Mouse (Mus musculus) stomach, postnatal 0 days (tissue): ENCODE data around the gene Pfn3. TPM values are rescaled to one million over a fixed set of nuclear protein-coding genes. Genes with fewer than 3 reads are reported as not detected.

Source experiments
- ATAC-seq: fragments of 200-750 bp; cut with Nextera tagmentation; 2 replicates; pipeline ENCODE4 v1.8.0; 2017; ENCODE audit not compliant: low FRiP score, low TSS enrichment
- DNase-seq: peaks from one replicate; pipeline ENCODE4 v3.0.0-alpha.2; 2016; ENCODE audit warnings: low spot score
- H3K27ac ChIP-seq: fragments of 300-500 bp; sonication (generic); replicated peaks from 2 replicates; pipeline ENCODE4 v1.5.1; 2014; ENCODE audit warnings: mild to moderate bottlenecking, control low read depth
- H3K27me3 ChIP-seq: fragments of 300-500 bp; sonication (generic); 2 replicates; pipeline ENCODE4 v1.6.1; 2014; ENCODE audit warnings: low read length; ENCODE audit not compliant: control insufficient read depth, insufficient read depth
- H3K36me3 ChIP-seq: fragments of 300-500 bp; sonication (generic); 2 replicates; pipeline ENCODE4 v1.6.1; 2014; ENCODE audit warnings: low read length, mixed read lengths; ENCODE audit not compliant: control insufficient read depth, insufficient read depth
- H3K4me1 ChIP-seq: fragments of 300-500 bp; sonication (generic); replicated peaks from 2 replicates; pipeline ENCODE4 v1.6.1; 2014; ENCODE audit warnings: antibody characterized with exemption; ENCODE audit not compliant: control insufficient read depth, insufficient read depth
- H3K4me2 ChIP-seq: fragments of 300-500 bp; sonication (generic); replicated peaks from 2 replicates; pipeline ENCODE4 v1.6.1; 2014; ENCODE audit warnings: low read depth, mild to moderate bottlenecking, control low read depth, moderate library complexity
- H3K4me3 ChIP-seq: fragments of 300-500 bp; sonication (generic); 2 replicates; pipeline ENCODE4 v1.5.1; 2014; ENCODE audit warnings: low read depth, low read length, control low read depth
- H3K9ac ChIP-seq: fragments of 300-500 bp; sonication (generic); 2 replicates; pipeline ENCODE4 v1.6.1; 2014; ENCODE audit warnings: mild to moderate bottlenecking, low read length, control low read depth, mixed read lengths
- H3K9me3 ChIP-seq: fragments of 300-500 bp; sonication (generic); 2 replicates; pipeline ENCODE4 v1.6.1; 2016; ENCODE audit warnings: low read length; ENCODE audit not compliant: control insufficient read depth
- CTCF ChIP-seq: IDR thresholded peaks from 2 replicates; pipeline ENCODE4 v1.5.1; 2016; ENCODE audit warnings: antibody characterized with exemption, low read depth, mild to moderate bottlenecking, moderate library complexity
- EP300 ChIP-seq: optimal IDR thresholded peaks from 2 replicates; pipeline ENCODE3; 2016; ENCODE audit warnings: antibody characterized with exemption
- WGBS: fragments of 180-500 bp; shearing (Covaris S2); extraction: QIAGEN DNeasy Blood & Tissue Kit; methylation state at CpG from one replicate; pipeline ENCODE4 v1.1.7; 2014; 5-methylcytosine and 5-hydroxymethylcytosine counted together
- polyA plus RNA-seq: library from polyadenylated mRNA; unstranded; fragments of >200 nt; fragmentation: Nextera tagmentation; extraction: Ambion mirVana; gene quantifications from 2 replicates; pipeline ENCODE4 v1.2.1, GENCODE M21; 2015

Gene Pfn3
- polyA plus RNA-seq, 1 experiment from 2014 or later, result not detected

- ATAC-seq (no peak), DNase-seq (no peak)
- Histone ChIP-seq H3K36me3 (no peaks in the 10 kb centered on the region), H3K9ac (no peak overlapping the region), H3K27ac (no peak overlapping the region), H3K4me3 (no peak overlapping the region), H3K27me3 (no peaks in the 10 kb centered on the region), H3K9me3 (no peaks in the 10 kb centered on the region), H3K4me1 (0 out of 2 replicates have a peak, but pooled peaks cover 3% of the 10 kb centered on the region), H3K4me2 (no peak overlapping the region)
- 71% methylated on average over 7 of the region's 7 CpGs for WGBS
- TF ChIP-seq CTCF (no peak), EP300 (no peak)
These were observed 11.8 kb downstream of the Pfn3 start for GRCm38 (mm10) chr13:55403266-55403665.

DNA sequence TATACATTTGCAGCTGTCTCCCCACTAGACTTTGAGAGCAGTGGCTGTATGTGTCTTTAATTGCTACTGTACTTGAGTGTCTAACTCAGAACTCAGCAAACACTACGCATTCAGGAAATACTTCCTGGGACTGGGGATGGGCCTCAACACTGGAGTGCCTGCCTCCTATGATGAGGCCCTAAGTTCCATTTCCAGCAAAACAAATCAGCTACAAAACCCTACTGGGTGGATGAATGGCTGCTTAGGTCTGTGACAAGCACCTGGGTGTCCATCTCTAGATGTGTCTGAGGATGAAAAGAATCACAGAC is 15.0 kb downstream of the Pfn3 start:
- Histone ChIP-seq H3K9ac (no peak overlapping the region), H3K4me2 (no peak overlapping the region), H3K4me1 (0 out of 2 replicates have a peak, but pooled peaks cover 3% of the 10 kb centered on the region), H3K36me3 (no peaks in the 10 kb centered on the region), H3K27me3 (no peaks in the 10 kb centered on the region), H3K27ac (no peak overlapping the region), H3K4me3 (no peak overlapping the region), H3K9me3 (no peaks in the 10 kb centered on the region)
- TF ChIP-seq EP300 (no peak), CTCF (no peak)
- DNase-seq (no peak), ATAC-seq (0 out of 2 replicates have a peak, but pooled peaks have one; percentile 18)
- 55% methylated on average over 1 of the region's 1 CpGs for WGBS

DNA sequence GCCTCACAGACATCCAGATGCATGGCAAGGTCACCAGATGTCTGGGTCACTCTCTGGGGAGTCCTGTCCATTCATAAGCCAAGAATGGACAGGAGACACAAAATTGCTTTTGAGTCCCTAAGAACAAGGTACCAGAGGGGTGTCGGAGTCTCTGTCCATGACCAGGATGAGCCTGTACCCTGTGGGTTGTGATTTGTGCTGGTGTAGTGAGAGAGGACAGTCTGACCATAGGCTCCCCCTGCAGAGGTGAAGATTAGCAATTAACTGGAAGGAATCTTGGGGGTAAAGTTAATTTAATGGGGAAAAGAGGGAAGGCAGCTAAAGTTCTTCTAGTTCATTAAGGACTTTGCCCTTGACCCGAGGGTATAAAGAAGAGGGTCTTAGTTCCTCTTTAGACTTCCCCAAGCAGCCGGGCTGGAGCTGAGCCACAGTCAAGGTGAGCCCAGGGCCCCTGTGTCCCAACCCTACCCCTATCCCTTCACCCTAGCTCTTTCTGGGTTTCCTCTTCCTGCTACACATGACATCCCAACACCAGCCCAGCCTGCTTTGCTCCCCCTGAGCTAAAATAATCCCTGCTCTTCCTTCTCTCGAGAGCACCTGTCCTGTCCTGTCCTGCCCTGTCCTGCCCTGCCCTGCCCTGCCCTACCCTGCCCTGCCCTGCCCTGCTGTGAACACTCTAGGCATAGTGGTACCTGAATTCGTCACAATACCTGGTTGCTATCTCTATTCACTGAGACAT is 15.6 kb downstream of the Pfn3 start:
- Histone ChIP-seq H3K4me1 (0 out of 2 replicates have a peak, but pooled peaks cover 3% of the 10 kb centered on the region), H3K36me3 (no peaks in the 10 kb centered on the region), H3K4me3 (no peak overlapping the region), H3K27ac (no peak overlapping the region), H3K4me2 (no peak overlapping the region), H3K9me3 (no peaks in the 10 kb centered on the region), H3K27me3 (no peaks in the 10 kb centered on the region), H3K9ac (no peak overlapping the region)
- ATAC-seq (peak; percentile 15; the same call in 1 of the 2 replicates), DNase-seq (no peak)
- 49% methylated on average over 5 of the region's 5 CpGs for WGBS
- TF ChIP-seq CTCF, result no peak
- no peak for TF ChIP-seq EP300

GRCm38 (mm10) chr13:55398088-55398487 is 16.9 kb downstream of the Pfn3 start, which contains the start of gene Slc34a1:
Slc34a1 (plus strand) TSS chr13:55398187.
- Histone ChIP-seq H3K36me3 (no peaks in the 10 kb centered on the region), H3K27me3 (no peaks in the 10 kb centered on the region), H3K27ac (no peak within 1 kb of the TSS), H3K9me3 (no peaks in the 10 kb centered on the region), H3K4me2 (no peak within 1 kb of the TSS), H3K4me1 (0 out of 2 replicates have a peak, but pooled peaks cover 3% of the 10 kb centered on the region), H3K4me3 (no peak within 1 kb of the TSS), H3K9ac (no peak within 1 kb of the TSS)
- ATAC-seq, result no peak
- WGBS, result 82% methylated on average over 1 of the region's 1 CpGs
- no peak for DNase-seq
- TF ChIP-seq CTCF, result no peak
- TF ChIP-seq EP300, result no peak

- TF ChIP-seq CTCF (peak; percentile 60), EP300 (no peak)
- ATAC-seq (no peak), DNase-seq (no peak)
- H3K4me3 ChIP-seq, result no peak overlapping the region
- H3K9me3 ChIP-seq, result no peaks in the 10 kb centered on the region
- H3K27me3 ChIP-seq, result no peaks in the 10 kb centered on the region
- H3K4me1 ChIP-seq, result no peaks in the 10 kb centered on the region
- no peak overlapping the region for H3K9ac ChIP-seq
- WGBS, result 69% methylated on average over 4 of the region's 4 CpGs
- no peaks in the 10 kb centered on the region for H3K36me3 ChIP-seq
- H3K4me2 ChIP-seq, result no peak overlapping the region
- H3K27ac ChIP-seq, result no peak overlapping the region
These were observed 22.1 kb downstream of the Pfn3 start for GRCm38 (mm10) chr13:55392933-55393332.

DNA sequence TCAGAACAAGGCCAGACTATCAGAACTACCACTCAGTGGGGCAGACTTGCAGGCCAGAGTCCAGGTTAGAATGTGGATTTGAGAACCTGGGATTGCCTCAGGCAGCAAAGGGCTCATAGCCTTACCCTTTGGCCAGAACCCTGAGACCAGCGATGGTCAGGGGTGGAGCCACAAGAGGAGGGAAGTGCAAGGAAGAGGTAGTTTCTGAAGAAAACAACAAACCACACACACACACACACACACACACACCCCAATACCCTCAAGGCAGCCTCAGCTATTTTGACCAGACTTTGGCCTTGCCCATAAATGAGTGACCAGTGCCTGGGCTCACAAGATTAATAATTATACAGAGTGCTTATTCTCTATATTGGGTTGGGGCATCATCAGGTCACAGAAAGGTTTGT is 23.4 kb downstream of the Pfn3 start:
- 91% methylated on average over 1 of the region's 1 CpGs for WGBS
- Histone ChIP-seq H3K4me1 (no peaks in the 10 kb centered on the region), H3K9ac (no peak overlapping the region), H3K4me2 (no peak overlapping the region), H3K27ac (no peak overlapping the region), H3K4me3 (no peak overlapping the region), H3K27me3 (no peaks in the 10 kb centered on the region), H3K9me3 (0 out of 2 replicates have a peak, but pooled peaks cover 3% of the 10 kb centered on the region), H3K36me3 (no peaks in the 10 kb centered on the region)
- TF ChIP-seq EP300, result no peak
- TF ChIP-seq CTCF, result no peak
- ATAC-seq, result no peak
- DNase-seq, result no peak
